Mouse (Mus musculus) right cerebral cortex, postnatal 36 days (tissue): ENCODE results near the gene Gm20662.
"Not testable (repeated sequence)": the region's sequence is repeated elsewhere in the genome, so short reads cannot be mapped to it uniquely, and the experiment has no call there.

Experiments used
- DNase-seq, 2 experiments: peaks; one replicate each; pipeline ENCODE4 v3.0.0; 2022; ENCODE audit warnings: low spot score in 2 of 2, mixed read lengths in 1 of 2

Gm20662 gene

DNA sequence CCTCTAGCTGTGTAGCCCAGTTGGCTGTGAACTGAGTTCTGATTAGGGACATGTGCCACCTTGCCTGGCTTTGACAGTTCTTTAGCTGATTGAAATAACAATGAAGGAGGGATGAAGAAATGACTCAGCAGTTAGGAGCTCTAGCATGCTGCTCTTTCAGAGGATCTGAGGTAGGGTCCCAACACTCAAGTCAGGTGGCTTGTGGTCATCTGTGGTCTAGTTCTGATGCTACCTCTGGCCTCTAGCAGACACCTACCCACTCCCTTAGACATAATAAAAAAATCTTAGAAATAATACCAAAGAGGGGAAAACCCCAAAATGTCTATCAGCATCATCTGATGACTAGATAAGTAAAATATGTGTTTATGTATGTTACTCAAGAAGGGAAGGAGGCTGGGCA lies 14.2 kb downstream of the Gm20662 start:
- DNase-seq, result no peak

DNA sequence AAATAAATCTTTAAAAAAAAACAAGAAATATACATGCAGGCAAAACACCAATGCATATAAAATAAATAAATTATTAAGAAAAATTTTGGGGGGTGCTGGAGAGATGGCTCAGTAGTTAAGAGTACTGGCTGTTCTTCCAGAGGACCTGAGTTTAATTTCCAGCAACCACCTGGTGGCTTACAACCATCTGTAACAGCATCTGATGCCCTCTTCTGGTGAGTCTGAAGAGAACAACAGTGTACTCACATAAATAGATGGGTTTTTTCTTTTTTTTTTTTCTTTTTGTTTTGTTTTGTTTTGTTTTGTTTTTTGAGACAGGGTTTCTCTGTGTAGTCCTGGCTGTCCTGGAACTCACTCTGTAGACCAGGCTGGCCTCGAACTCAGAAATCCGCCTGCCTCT lies 17.4 kb downstream of the Gm20662 start:
- DNase-seq, result not testable (repeated sequence)

DNA sequence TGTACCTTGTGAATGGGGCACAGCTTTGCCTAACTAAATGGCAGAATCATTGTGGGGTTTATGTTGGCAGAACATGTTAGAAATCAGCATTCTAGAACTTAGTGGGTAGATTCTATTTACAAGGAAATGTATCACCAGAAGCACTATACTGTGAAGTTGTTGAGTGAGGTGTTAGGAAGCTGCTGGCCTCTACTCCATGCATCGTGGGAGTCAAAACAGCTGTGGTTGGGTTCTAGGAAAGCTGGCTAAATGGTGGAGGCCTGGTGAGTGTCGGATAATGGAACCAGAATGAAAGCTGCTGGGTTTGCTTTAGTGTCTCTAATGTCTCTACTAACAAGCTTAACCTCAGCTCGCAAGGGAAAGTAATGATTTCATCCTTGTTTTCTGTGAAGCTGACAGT lies 21.0 kb downstream of the Gm20662 start:
- DNase-seq, result peak in 1 of 2 experiments; percentile 18

DNA sequence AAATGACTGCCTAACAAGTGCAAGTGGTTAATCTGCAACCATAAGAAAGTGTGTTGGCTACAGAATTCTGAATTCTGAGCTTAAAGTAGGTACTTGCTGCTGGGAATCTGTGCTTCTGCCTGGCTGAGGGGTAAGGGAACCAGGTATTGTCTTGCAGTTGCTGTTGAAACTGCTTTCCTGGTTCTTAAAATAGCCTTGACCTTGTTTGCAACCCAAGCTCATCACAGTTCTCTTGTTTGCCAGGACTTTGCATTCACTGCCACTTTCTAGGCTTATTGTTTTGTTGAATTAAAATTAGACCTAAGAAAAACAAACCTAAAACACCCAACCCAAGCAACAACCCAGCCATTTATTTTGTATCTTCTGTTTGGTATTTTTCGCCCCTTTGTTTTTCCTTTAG lies 24.6 kb downstream of the Gm20662 start:
- no peak for DNase-seq

DNA sequence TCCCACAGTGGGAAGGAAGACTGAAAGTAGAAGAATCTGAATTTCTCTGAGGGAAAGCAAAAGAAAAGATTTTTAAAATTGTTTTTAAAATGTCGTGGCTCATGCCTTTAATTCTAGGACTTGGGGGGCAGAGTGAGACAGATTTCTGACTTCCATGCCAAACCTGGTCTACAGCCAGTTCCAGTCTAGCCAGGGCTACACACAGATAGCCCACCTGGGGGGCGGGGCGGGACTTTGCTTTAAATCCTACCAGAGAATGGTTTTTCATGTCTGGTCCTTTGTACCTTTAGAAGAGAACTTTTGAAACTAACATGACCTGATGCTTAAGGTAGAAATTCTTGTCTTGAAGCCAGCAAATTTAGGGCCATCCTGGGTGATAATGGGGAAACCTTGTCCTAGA lies 27.1 kb downstream of the Gm20662 start:
- DNase-seq, result no peak

DNA sequence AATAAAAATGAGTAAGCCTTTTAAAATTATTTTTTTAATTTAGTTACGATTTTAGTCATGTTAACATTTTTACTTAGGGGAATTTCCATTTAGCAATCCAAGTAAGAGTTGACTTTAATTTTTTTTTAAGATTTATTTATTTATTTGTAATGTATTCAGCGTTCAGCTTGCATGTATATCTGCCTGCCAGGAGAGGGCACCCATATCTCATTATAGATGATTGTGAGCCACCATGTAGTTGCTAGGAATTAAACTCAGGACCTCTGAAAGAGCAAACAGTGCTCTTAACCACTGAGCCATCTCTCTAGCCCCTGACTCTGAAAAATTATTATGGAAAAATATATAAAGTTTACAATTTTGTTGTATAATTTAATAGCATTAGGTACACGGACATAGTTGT lies 30.4 kb downstream of the Gm20662 start:
- DNase-seq, result no peak

DNA sequence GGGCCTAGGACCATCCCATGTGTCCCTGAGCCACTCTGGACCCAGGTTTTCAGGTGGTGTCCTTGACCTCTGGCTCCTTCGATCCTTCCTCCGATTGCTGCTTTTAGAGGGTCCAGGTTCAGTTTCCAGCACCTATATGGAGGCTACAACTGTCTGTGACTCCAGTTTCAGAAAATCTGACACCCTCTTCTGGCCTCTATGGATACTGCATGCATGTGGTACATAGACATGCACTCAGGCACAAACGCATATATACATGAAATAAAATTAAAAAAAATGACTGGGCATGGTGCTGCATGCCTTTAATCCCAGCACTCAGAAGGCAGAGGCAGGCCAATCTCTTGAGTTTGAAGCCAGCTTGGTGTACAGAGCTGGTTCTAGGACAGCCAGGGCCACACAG lies 31.7 kb downstream of the Gm20662 start:
- DNase-seq, result no peak

DNA sequence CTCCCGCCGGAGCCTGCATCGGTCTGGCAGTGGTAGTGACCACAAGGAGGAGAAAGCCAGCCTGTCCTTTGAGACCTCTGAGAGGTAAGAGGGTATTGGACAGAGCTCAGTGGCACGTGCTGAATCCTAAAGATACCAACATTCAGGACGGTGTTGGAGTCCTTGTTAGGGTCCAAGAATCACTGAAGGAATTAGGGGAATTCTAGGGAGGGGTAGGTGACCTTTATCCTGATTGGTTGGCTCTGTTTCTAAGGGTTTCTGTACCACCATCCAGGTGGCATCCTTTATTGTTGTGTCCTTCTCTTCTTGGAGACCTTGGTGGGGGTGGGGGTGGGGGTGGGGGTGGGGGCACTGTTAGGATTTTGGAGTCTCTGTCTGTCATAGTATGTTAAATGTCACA lies 36.0 kb downstream of the Gm20662 start:
- no peak for DNase-seq

DNA sequence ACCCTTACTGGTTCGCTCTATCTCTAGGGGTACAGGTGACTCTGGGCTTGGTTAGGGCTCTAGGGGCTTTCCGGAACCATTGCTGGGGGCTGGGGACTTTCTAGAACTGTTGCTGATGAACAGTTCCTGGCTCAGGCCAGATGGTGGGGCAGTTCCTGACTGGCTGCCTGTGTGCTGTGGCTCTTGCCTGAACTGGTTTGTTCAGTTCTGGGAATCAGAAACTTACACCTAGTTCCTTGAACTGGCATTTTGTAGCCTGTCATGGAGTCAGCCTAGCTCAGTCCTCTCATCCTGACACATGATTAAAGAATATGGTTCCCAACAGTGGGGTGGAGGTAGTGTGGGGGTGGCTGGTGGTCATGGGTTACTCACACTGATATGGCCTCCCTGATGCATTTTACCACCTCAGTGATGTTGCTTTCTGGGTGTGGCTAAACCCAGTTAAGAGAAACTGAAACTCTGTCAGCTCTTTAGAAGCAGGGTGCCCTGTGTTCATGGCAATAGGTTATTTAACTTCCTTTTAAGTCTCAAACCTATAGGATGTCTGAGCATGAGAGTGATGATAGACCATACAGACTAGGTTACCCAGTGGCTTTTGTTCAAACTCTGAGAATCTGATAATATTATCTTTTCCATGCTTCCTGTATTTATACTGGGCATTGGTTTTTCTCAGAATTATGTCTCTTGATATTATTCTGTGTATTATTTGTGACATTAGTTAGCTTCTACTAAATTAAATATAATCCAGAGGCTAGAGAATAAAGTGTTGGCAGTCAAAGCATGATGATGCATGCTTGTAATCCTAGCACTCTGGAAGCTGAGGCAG lies 39.4 kb downstream of the Gm20662 start:
- DNase-seq, result no peak

DNA sequence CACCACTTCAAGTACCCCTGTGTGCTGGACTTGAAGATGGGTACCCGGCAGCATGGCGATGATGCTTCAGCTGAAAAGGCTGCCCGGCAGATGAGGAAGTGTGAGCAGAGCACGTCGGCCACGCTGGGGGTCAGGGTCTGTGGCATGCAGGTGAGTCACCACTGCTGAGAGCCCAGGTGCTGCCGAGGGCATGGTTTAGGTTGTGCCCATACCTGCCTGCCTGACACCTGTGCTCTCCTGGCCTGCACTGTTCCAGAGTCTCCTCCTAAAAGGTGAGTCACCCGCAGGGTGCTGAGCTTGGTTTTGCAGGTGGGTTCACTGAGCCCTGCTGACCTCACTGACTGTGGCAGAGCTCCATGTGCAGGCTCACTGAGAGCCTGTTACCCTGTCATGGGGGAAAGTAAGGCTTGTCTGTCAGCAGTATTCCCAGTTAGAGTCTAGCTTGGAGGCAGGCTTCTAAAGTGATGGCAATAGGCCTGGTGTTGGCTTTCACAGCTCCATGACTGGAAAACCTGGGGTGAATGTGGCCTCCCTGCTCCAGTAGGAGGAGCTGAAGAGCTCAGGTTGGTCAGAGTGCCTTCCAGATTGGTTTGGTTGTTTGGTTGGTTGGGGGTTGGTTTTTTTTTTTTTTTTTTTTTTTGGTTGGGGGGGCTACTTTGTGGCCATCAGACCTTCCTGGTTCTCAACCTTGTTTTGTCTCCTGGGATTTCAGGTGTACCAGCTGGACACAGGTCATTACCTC lies 48.8 kb downstream of the Gm20662 start:
- DNase-seq, result no peak

DNA sequence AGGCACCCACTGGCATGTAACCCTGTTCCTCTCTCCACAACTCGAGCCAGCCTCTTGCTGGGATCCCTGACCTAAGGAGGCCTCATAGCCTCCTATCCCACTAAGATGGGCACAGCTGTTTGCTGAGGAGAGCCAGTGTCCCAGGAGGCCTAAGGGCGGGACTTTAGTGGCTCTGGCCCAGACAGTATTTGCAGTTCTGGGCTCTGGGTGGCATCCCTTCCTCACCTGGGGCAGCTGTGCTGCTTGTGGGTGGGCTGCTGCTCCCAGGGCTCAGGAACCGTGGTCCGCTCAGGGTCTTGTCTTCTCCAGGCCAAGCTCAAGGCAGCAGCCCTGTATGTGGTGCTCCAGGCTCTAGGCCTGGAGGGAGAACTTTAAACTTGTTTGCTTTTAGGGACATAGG lies 50.4 kb downstream of the Gm20662 start:
- no peak for DNase-seq

DNA sequence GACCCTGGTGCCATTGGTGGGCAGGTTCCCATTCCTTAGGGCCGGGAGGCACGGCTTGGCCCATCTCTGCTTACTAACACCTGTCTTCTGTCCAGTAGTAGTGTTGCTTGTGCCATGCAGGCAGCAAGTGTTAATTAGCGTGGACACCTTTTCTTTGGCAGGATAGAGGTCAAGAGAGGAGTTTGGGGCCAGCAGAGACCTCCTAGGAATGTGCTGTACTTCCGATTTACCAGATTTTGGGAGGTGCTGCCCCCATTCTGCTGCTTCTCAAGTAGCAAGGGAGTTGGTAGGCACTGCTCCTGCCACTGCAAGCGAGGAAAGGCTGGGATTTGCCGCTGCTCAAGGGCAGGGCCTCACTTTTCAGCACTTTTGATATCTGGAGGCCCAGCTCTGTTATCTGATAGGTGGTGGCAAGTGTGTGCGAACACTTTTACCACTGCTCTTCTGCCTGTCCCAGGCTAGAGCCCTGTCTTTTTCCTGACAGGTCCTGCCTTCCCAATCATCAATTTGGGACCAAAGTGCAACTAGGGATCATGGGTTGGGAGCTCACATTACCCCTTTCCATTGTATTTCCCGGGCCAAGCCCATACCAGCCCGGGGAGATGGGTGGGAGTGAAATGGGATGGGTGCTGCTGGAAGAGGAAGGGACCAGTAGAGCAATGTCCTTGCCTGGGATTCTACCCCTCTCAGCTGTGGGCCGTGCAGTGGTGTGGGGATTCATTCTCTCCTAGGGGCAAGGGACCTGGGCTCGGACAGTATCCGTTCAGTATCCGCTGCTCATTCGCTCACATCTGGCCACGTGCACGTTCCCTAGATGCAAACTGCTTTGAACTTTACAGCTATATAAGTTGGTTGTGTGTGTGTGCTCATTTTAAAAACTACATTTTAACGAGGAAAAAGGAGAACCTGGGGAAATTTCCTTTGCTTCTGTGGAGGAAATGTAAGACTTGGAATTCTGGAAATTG lies 51.7 kb downstream of the Gm20662 start:
- no peak for DNase-seq

DNA sequence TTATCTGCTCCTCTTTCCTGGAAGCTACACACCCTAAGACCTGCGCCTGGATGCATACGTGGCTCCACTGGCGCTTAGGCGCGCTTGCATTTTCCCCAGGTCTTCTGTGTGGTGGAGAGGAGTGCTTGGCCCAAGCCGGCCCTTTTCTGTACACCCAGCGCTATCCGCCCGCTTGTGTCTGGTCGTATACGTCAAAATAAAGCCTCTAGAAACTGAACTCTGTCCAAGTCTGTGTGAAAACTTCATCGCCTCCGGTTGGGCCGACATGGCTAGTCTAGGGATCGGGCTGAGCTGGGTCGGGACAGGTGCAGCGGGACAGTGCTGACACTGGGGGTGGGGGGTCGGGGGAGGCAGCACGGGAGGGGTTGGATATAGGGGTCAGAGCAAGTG lies 52.4 kb downstream of the Gm20662 start:
- DNase-seq, result no peak

DNA sequence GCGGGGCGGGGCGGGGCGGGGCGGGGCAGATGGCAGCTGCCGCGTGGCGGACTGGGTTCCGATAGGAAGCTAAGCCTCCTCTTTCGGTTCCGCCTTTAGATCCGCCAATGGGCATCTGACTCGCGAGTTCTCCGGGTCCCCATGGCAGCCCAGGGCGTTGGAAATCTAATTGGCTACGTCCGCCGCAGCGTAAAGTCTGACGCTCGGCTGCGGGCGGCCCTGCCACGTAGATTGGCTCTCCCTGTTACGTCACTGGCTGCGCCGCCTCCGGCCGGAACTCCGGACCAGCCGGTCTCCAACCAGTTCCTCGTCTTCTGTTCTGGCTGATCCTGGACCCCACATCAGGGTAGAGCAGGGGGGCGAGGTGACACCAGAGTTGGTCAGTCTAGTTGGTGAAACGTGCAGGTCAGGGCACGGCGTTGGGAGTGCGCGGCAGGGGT lies 52.9 kb downstream of the Gm20662 start, which contains the start of gene Gmppb:
Gene Gmppb, plus strand, starts transcription at position 227 of the 440 bp plus-strand sequence.
- DNase-seq, result peak; percentile 95 to 98

DNA sequence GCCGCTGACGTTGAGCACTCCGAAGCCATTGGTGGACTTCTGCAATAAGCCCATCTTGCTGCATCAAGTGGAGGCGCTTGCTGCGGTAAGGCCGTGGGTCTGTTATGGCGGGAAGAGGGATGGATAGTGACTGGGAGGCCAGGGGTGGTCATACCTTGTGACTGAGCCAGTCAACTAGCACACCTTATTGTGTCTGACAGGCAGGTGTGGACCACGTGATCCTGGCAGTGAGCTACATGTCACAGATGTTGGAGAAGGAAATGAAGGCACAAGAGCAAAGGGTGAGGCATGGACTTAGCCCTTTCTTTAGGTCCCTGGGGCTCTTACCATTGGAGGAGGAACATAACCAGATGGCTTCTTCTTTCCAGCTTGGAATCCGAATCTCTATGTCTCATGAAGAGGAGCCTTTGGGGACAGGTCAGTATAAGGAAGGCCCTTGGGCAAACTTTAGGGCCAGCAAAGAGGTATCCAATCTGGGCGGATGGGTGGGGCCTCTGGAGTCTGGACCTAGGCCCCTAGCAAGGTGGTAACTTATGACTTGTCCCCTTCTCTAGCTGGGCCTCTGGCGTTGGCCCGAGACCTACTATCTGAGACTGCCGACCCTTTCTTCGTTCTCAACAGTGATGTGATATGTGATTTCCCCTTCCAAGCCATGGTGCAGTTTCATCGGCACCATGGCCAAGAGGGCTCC lies 53.6 kb downstream of the Gm20662 start:
- DNase-seq, result no peak

DNA sequence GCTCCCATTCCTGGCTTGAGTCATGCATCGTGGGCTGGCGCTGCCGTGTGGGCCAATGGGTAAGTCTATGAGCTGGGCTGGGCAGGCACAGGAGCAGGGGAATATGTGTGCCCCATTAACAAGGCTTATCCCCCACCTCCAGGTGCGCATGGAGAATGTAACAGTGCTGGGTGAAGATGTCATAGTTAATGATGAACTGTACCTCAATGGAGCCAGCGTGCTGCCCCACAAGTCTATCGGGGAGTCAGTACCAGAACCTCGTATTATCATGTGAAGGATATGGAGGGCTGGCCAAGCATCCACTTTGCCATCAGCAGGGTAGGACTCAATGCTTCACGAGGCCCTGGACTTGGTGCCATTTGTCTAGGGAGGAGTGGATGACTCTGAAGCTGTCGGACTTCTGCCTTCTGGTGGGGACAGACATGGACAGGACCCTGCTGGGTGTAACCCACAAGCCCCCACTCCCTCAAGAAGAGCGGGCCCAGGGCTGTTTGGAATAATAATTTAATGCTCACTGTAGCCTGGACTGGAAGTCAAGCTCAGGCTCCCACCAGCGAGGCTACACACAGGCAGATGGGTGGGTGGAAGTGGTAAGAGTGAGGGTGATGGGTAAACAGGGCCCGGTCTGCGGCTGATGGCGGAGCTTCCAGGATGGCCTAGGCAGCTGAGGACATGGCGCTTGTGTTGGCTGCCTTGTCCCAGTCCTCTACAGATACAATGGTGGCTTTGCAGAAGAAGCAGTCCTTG lies 55.2 kb downstream of the Gm20662 start:
- DNase-seq, result no peak

DNA sequence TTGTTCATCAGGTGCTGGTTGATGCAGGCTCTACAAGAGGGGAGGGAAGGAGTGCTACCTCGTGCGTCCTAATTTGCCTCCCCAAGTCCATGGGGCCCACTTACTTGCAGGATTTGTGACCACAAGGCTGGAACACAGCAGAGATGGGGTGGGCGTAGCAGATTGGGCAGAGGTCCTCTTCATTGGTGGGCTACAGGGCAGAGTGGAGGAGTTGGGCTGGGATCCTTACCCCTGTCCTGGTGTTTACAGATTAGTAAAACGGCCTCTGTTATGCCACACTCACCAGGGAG lies 55.7 kb downstream of the Gm20662 start:
- no peak for DNase-seq

DNA sequence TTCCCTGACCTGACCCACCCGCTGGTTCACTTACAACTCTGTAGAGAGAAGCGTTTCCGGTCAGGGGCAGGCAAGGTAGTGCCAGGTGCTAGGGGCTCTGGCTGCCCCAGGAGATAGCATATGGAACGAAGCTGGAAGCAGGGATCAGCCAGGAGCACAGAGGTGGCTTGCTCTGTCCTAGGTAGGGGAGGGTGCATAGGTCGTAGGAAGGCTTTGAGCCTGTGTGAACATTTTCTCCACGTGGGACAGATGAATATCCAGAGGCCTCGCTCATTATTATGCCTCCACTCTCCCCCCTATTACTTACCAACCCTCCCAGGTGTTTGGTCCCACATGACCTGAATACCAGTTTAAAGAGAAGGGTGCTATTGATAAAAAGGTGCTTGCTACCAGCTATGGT lies 56.3 kb downstream of the Gm20662 start:
- no peak for DNase-seq

DNA sequence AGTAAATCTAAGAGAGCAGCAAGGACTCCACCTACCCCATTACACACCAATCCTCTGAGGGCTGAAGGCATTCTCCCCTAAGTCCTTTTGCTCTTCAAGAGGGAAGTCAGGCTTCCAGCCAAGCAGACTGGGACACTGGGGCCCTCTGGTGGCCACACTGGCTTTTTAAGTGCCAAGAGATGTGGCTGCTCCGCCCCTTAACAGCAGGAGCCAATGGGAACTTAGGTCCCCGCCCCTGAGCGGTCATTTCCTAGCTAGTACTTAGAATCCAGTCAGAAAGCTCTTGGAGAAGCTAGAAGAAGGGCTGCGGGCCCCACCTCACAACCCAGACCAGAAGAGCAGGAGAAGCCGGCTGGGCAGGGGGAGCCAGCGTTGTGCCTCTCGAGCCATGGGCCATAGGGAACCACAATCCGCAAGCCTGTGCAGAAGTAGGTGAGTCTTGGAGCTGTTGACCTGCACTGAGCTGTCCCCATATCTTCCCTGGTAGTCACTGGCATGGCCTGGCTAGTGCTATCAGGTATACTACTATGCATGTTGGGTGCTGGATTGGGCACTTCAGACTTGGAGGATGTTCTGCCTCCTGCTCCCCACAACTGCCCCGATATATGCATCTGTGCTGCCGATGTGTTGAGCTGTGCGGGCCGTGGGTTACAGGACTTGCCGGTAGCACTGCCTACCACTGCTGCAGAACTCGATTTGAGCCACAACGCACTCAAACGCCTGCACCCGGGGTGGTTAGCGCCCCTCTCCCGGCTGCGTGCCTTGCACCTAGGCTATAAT lies 56.9 kb downstream of the Gm20662 start, which contains the start of gene Amigo3:
Gene Amigo3, plus strand, starts transcription at position 275 of the 780 bp plus-strand sequence.
- DNase-seq, result peak; percentile 95 to 96

DNA sequence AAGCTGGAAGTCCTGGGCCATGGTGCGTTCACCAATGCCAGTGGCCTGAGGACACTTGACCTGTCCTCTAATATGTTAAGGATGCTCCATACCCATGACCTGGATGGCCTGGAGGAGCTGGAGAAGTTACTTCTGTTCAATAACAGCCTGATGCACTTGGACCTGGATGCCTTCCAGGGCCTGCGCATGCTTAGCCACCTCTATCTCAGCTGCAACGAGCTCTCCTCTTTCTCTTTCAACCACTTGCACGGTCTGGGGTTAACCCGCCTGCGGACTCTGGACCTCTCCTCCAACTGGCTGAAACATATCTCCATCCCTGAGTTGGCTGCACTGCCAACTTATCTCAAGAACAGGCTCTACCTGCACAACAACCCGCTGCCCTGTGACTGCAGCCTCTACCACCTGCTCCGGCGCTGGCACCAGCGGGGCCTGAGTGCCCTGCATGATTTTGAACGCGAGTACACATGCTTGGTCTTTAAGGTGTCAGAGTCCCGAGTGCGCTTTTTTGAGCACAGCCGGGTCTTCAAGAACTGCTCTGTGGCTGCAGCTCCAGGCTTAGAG lies 57.6 kb downstream of the Gm20662 start:
- no peak for DNase-seq
